Mouse (Mus musculus) hindbrain, embryonic 13.5 days (tissue): ENCODE measurements at regions not wholly inside any gene's neighbourhood (a gene's known extent, or its start where the extent isn't known, plus 50 kb on each side); places are given as distances from the start of the nearest gene placed in this dataset.

ENCODE experiments used
- ATAC-seq: fragments of 200-750 bp; cut with Nextera tagmentation; 2 replicates; pipeline ENCODE4 v1.8.0; 2017; ENCODE audit warnings: moderate TSS enrichment; ENCODE audit not compliant: low FRiP score
- H3K27ac ChIP-seq: fragments of 300-500 bp; sonication (generic); 2 replicates; pipeline ENCODE4 v1.5.1; 2015; ENCODE audit warnings: inconsistent platforms, mild to moderate bottlenecking, moderate library complexity
- H3K27me3 ChIP-seq: fragments of 300-500 bp; sonication (generic); 2 replicates; pipeline ENCODE4 v1.6.1; 2015; ENCODE audit warnings: mild to moderate bottlenecking, inconsistent platforms
- H3K36me3 ChIP-seq: fragments of 300-500 bp; sonication (generic); 2 replicates; pipeline ENCODE4 v1.6.1; 2015; ENCODE audit warnings: mild to moderate bottlenecking, inconsistent platforms
- H3K4me1 ChIP-seq: fragments of 300-500 bp; sonication (generic); replicated peaks from 2 replicates; pipeline ENCODE4 v1.6.1; 2015; ENCODE audit warnings: inconsistent platforms
- H3K4me2 ChIP-seq: fragments of 300-500 bp; sonication (generic); 2 replicates; pipeline ENCODE4 v1.6.1; 2015; ENCODE audit warnings: inconsistent platforms, mild to moderate bottlenecking, moderate library complexity
- H3K4me3 ChIP-seq: fragments of 300-500 bp; sonication (generic); 2 replicates; pipeline ENCODE4 v1.5.1; 2015; ENCODE audit warnings: mild to moderate bottlenecking, inconsistent platforms
- H3K9ac ChIP-seq: fragments of 300-500 bp; sonication (generic); 2 replicates; pipeline ENCODE4 v1.6.1; 2015; ENCODE audit warnings: mild to moderate bottlenecking, inconsistent platforms
- H3K9me3 ChIP-seq: fragments of 300-500 bp; sonication (generic); 2 replicates; pipeline ENCODE4 v1.6.1; 2016; ENCODE audit warnings: inconsistent platforms
- WGBS: fragments of 180-500 bp; shearing (Covaris S2); methylation state at CpG from one replicate; pipeline ENCODE4 v1.1.7; 2015; 5-methylcytosine and 5-hydroxymethylcytosine counted together

DNA sequence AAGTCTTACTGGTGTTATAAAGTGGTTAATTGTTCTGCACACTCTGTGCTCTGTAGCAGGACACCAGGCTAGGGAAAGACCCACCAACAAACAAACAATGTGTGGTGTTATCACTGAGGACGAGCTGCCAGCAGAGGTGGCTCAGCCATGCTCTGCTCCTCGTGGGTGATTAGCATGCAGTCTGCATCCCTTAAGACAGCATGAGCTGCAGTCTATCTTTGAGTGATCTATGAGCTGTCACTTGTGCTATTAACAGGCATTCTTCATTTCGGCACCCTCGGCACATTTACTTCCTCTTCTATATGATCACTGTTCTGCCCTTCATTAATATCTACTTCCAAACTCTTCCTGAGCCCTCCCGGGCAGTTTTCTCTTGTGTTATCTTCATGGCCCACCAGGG lies 178.5 kb upstream of the Ntf3 start:
- no peak overlapping the region for H3K4me3 ChIP-seq
- peak; percentile 65; the same call in 1 of the 2 replicates for ATAC-seq
- H3K27ac ChIP-seq: peak overlapping the region; percentile 3; the same call in 1 of the 2 replicates
- 43% methylated on average over 5 of the region's 5 CpGs for WGBS
- H3K4me1 ChIP-seq: peaks cover 5% of the 10 kb centered on the region; the same call in 1 of the 2 replicates
- H3K9ac ChIP-seq: no peak overlapping the region
- no peaks in the 10 kb centered on the region for H3K36me3 ChIP-seq
- H3K27me3 ChIP-seq: no peaks in the 10 kb centered on the region
- no peak overlapping the region for H3K4me2 ChIP-seq
- no peaks in the 10 kb centered on the region for H3K9me3 ChIP-seq

DNA sequence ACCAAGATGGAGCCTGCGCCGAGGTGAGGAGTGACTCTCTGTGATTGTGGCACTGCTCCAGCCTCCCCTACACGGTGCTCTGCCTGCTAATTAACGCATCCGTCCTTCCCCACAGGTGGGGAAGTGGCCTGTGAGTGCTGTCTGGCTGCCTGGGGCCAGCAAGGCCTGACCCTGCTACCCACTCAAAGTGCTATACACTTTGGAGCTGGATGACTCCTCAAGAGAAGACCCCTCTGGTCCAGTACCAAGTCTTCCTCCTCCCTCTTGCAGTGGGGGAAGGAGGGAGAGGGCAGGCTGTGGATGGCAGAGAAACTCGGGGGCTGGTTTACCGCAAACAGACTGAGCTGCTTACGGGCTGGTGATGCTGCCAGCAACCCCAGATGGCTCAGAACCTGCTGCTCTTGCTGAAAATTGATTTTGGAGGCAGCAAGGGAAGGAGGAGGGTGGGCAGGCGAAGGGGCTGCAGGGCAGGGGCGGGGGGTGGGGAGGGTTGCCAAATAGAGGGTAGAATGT lies 173.4 kb upstream of the Ntf3 start:
- H3K27me3 ChIP-seq: no peaks in the 10 kb centered on the region
- WGBS: 63% methylated on average over 10 of the region's 10 CpGs

DNA sequence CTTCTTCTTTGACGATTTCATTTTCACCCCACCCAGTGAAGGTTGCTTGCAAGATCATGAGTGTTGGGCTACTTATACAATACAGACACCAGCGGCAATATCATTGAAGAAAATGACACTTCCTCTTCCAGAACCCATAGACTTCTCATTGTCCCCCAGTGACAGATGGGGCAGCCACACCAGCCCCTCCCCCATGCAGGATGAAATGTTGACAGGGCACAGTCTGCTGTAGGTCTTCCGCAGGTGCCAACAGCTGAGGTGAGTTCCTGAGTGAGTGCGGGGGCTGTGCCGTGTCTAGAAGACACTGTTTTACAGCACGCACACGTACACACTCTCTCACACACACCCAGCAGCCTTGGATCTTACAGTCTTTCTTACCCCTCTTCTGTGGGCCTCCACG lies 171.0 kb upstream of the Ntf3 start:
- Histone ChIP-seq H3K4me3 (no peak overlapping the region), H3K36me3 (no peaks in the 10 kb centered on the region), H3K27ac (no peak overlapping the region), H3K4me2 (no peak overlapping the region), H3K4me1 (no peaks in the 10 kb centered on the region), H3K27me3 (no peaks in the 10 kb centered on the region), H3K9ac (no peak overlapping the region), H3K9me3 (no peaks in the 10 kb centered on the region)
- ATAC-seq: no peak
- 91% methylated on average over 8 of the region's 8 CpGs for WGBS

More for the DNA sequence above, 173.4 kb upstream of the Ntf3 start:
- ATAC-seq: peak; percentile 36; the same call in 1 of the 2 replicates
- no peaks in the 10 kb centered on the region for H3K4me1 ChIP-seq
- no peak overlapping the region for H3K27ac ChIP-seq
- H3K36me3 ChIP-seq: no peaks in the 10 kb centered on the region
- no peak overlapping the region for H3K4me3 ChIP-seq
- no peaks in the 10 kb centered on the region for H3K9me3 ChIP-seq
- H3K9ac ChIP-seq: no peak overlapping the region
- H3K4me2 ChIP-seq: no peak overlapping the region

DNA sequence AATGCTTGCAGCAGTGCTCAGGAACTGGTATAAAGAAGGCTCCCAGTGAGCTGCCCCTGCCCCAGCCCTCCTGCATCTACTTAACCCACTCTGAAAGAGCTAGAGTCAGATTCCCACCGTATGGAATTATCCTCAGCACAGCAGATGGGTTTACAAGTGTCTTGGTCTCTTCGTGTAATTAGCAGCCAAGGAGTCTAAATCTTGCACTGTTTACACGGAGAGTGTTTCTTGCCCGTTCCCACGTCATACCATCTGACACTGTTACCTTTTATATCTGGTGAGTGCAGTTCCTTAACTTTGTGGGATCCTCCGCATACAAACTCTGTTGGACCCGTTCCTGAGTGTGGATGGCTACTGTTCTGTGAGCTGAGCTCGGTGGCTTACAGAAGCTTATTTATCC lies 167.5 kb upstream of the Ntf3 start:
- WGBS: 80% methylated on average over 8 of the region's 8 CpGs
- Histone ChIP-seq H3K9ac (no peak overlapping the region), H3K4me3 (no peak overlapping the region), H3K4me2 (no peak overlapping the region), H3K36me3 (no peaks in the 10 kb centered on the region), H3K27ac (no peak overlapping the region), H3K9me3 (no peaks in the 10 kb centered on the region), H3K27me3 (no peaks in the 10 kb centered on the region), H3K4me1 (no peaks in the 10 kb centered on the region)
- ATAC-seq: no peak

DNA sequence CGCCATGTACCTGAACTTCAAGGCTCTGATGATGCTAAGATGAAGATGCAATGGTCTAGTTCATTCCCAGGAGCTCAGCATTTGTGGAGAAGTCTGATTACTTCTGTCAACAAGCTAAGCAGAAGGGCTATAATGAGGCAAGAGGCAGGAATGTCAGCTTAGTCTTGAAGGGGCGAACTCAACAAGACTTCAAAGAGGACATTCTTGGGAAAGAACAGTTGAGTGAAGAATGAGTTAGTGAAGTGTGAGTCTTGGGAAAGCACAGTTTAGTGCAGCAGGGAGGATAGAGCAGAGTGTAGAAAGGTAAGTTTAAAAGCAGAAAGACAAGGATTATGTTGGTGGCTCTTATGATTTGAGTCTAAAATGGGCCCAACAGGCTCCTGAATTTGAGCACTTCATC lies 160.5 kb upstream of the Ntf3 start:
- no peaks in the 10 kb centered on the region for H3K36me3 ChIP-seq
- no peaks in the 10 kb centered on the region for H3K4me1 ChIP-seq
- H3K9ac ChIP-seq: no peak overlapping the region
- 89% methylated on average over 2 of the region's 2 CpGs for WGBS
- H3K9me3 ChIP-seq: no peaks in the 10 kb centered on the region
- no peak for ATAC-seq
- no peak overlapping the region for H3K4me2 ChIP-seq
- H3K27me3 ChIP-seq: no peaks in the 10 kb centered on the region
- H3K27ac ChIP-seq: no peak overlapping the region
- no peak overlapping the region for H3K4me3 ChIP-seq

DNA sequence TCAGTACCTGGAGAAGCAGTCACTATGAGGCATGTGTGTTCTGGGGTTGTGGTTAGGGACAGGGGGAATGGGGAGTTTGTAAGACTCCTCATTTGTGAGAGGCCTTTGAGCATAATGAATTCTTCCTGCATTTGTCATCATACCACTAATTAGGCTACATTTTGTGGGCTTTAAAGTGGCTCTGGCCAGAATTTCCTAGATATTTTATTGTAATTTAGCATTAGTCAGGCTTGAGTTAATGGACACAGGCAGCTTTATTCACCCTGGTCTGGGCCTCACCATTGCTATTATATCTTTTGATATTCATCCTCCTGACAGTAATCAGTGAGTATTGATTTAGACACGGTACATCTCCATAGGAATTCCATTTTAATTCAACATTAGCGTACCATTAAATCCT lies 151.8 kb upstream of the Ntf3 start:
- no peak overlapping the region for H3K4me2 ChIP-seq
- no peaks in the 10 kb centered on the region for H3K9me3 ChIP-seq
- H3K27me3 ChIP-seq: no peaks in the 10 kb centered on the region
- no peak overlapping the region for H3K9ac ChIP-seq
- H3K4me3 ChIP-seq: no peak overlapping the region
- H3K36me3 ChIP-seq: no peaks in the 10 kb centered on the region
- WGBS: 77% methylated on average over 2 of the region's 2 CpGs
- H3K27ac ChIP-seq: no peak overlapping the region
- ATAC-seq: no peak
- H3K4me1 ChIP-seq: no peaks in the 10 kb centered on the region

DNA sequence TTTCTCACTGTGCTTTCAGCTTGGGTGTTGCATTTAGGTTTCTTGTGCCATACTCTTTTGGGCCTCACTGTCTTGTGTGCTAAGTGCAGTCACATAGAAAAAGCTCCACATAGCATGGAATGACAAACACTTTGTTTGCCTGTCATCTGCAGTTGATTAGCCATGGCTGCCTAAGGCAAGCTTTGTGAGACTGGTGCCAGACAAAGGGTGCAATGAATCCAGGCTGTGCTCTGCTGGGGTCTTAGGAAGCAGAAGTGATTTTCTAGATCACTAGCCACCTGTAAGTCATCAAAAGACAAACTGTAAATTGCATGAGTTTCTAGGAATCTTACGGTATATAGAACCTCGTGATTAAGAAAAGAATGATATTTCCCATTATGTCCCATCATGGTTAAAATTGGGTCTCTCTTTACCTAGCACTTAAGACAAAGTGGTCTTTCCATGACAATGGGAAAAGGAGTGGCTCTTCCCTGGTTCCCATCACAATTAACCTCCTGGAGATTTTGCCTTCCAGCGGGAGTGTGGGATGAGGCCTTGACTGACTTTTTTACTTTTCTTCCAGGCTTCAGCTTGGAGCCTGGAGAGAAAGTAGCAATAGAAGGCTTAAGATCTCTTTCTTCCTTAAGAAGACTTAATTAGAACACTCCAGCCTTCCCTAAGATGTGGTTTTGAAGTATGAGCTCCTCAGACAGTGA lies 144.2 kb upstream of the Ntf3 start:
- no peaks in the 10 kb centered on the region for H3K36me3 ChIP-seq
- H3K4me3 ChIP-seq: no peak overlapping the region
- no peak overlapping the region for H3K27ac ChIP-seq
- no peak for ATAC-seq
- no peak overlapping the region for H3K9ac ChIP-seq
- WGBS: 73% methylated on average over 3 of the region's 3 CpGs
- no peaks in the 10 kb centered on the region for H3K9me3 ChIP-seq
- H3K4me1 ChIP-seq: no peaks in the 10 kb centered on the region
- no peaks in the 10 kb centered on the region for H3K27me3 ChIP-seq
- no peak overlapping the region for H3K4me2 ChIP-seq

DNA sequence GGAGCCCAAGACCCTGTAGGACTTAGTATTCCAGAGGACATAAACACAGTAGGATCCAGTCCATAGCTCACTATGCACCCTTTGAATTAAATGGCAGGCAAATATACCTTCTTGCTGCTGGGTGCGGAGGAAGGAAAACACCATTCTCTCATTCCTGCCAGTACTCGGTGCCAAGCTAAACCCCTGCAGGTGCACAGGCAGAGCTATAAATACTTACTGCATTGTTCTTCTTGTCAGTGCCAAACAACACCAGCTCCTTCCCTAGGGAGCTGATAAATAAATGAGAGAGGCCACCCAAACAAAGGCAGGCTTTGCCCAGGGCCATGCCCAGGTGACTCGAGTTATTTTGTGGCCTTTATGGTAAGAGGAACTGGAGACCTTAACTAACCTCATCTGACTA lies 136.4 kb upstream of the Ntf3 start:
- Histone ChIP-seq H3K4me1 (no peaks in the 10 kb centered on the region), H3K4me3 (no peak overlapping the region), H3K9me3 (no peaks in the 10 kb centered on the region), H3K4me2 (no peak overlapping the region), H3K27me3 (no peaks in the 10 kb centered on the region), H3K36me3 (no peaks in the 10 kb centered on the region), H3K9ac (no peak overlapping the region), H3K27ac (no peak overlapping the region)
- 54% methylated on average over 3 of the region's 3 CpGs for WGBS
- ATAC-seq: no peak

DNA sequence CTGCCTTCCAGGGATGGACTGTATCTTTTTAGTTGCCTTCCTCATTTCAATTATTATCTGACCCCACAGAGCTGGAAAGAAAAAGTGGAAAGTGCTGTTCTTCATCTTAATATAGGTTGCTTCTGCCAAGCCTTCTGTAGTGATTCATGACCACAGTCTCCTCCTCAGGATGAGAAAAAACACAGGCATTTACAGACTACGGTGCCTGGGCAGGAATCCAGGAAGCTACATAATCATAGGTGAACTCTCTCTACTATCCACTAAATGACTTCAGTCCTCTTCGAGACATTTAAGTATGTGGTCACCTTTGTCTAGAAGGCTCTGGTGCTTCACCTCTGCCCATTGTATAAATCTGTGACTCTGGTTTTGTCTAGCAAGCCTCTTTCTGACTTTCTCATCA lies 124.9 kb upstream of the Ntf3 start:
- 89% methylated on average over 2 of the region's 2 CpGs for WGBS
- H3K9ac ChIP-seq: no peak overlapping the region

DNA sequence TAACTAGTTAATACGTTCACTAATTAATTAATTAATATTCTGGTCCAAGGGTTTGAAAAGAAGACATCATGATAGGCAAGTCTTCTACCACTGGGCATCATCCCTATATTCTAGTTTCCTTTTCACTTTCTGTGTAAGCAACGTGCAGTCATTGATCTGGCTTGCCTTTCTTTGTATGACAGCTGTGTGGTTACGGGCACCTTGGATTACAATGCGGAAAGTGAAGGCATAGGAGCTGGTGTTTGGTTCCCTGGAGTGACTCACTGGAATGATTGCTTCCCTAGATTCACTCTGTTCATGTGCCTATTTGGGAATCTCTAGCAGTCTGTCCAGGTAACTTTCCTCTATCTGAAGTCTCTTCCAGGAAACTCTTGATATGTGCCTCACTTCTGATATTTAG lies 120.5 kb upstream of the Ntf3 start:
- 71% methylated on average over 4 of the region's 4 CpGs for WGBS
- H3K9me3 ChIP-seq: no peaks in the 10 kb centered on the region
- ATAC-seq: no peak

More for the DNA sequence above, 124.9 kb upstream of the Ntf3 start:
- no peak overlapping the region for H3K27ac ChIP-seq
- H3K9me3 ChIP-seq: no peaks in the 10 kb centered on the region
- H3K27me3 ChIP-seq: no peaks in the 10 kb centered on the region
- no peaks in the 10 kb centered on the region for H3K4me1 ChIP-seq
- ATAC-seq: no peak
- H3K4me2 ChIP-seq: no peak overlapping the region
- no peak overlapping the region for H3K4me3 ChIP-seq
- no peaks in the 10 kb centered on the region for H3K36me3 ChIP-seq

DNA sequence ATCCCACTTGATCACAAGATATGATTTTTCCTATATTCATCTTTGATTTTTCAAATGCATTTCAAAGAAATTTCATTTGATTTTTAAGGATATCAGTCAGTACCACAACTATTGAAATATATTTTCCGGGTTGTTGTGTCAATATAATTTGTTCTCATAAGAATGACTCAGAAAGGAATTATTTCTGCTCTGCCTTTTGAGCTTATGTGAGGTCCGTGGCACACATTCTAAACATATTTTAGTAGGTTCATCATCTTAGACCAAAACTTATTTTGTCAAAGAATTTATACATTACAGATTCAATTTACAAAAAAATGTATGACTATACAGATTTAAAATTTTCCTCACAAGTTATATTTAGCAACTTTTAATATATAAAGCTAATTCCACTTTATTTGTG lies 119.5 kb upstream of the Ntf3 start:
- Histone ChIP-seq H3K9ac (no peak overlapping the region), H3K4me1 (no peaks in the 10 kb centered on the region), H3K4me2 (no peak overlapping the region), H3K36me3 (no peaks in the 10 kb centered on the region), H3K27me3 (no peaks in the 10 kb centered on the region), H3K27ac (no peak overlapping the region), H3K4me3 (no peak overlapping the region), H3K9me3 (no peaks in the 10 kb centered on the region)
- no peak for ATAC-seq
- WGBS: 95% methylated on average over 2 of the region's 2 CpGs

More for the DNA sequence above, 120.5 kb upstream of the Ntf3 start:
- Histone ChIP-seq H3K4me2 (no peak overlapping the region), H3K4me1 (no peaks in the 10 kb centered on the region), H3K9ac (no peak overlapping the region), H3K4me3 (no peak overlapping the region), H3K27ac (no peak overlapping the region), H3K36me3 (no peaks in the 10 kb centered on the region), H3K27me3 (no peaks in the 10 kb centered on the region)

DNA sequence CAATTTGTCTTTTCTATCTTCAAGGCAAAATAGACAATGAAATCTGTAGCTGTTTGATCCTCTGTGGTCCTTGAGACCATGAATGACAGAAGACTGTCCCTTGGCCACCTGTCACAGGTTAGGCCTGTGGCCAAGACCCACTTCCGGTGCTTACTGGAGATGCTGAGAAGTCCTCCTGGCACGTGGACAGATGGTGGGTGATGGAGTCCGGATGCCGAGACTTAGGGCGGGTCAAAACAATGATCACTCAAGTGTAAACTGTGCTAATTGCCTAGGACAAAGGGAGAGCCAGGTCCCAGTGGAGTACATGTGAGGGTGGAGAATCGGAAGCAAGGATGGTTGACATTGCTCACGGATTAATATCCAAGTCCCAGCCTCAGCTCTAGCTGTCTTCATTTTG lies 117.7 kb upstream of the Ntf3 start:
- Histone ChIP-seq H3K27me3 (no peaks in the 10 kb centered on the region), H3K4me3 (no peak overlapping the region), H3K4me1 (no peaks in the 10 kb centered on the region), H3K27ac (no peak overlapping the region), H3K9ac (no peak overlapping the region), H3K4me2 (no peak overlapping the region), H3K9me3 (no peaks in the 10 kb centered on the region), H3K36me3 (no peaks in the 10 kb centered on the region)
- 61% methylated on average over 7 of the region's 7 CpGs for WGBS
- no peak for ATAC-seq

DNA sequence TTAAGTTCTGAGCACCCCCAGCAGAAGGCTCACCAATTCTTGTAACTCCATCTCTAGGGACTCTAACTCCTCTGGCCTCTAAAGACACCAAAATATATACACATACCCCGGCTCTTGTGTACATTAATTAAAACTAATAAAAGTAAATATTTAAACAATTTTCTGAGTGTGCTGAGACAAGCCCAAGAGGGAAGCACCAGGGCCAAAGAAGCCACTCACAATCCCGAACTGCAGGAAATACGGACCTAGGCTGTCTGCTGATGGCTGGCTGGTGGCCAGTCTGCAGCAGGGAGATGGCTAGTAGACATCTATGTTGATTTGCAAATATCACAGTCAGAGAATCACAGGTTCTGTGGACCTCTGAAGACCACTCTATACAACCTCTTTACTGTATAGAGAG lies 113.6 kb upstream of the Ntf3 start:
- Histone ChIP-seq H3K36me3 (no peaks in the 10 kb centered on the region), H3K27me3 (no peaks in the 10 kb centered on the region), H3K4me1 (no peaks in the 10 kb centered on the region), H3K9ac (no peak overlapping the region), H3K4me3 (no peak overlapping the region), H3K4me2 (no peak overlapping the region), H3K27ac (no peak overlapping the region), H3K9me3 (no peaks in the 10 kb centered on the region)
- 90% methylated on average over 3 of the region's 3 CpGs for WGBS
- ATAC-seq: no peak
